Mouse (Mus musculus): ENCODE results near the gene Ccdc51. TPM values are rescaled to one million over a fixed set of nuclear protein-coding genes. Genes with fewer than 3 reads are reported as not detected.

Ccdc51 gene
- 9.1 TPM for total RNA-seq (2023)

DNA sequence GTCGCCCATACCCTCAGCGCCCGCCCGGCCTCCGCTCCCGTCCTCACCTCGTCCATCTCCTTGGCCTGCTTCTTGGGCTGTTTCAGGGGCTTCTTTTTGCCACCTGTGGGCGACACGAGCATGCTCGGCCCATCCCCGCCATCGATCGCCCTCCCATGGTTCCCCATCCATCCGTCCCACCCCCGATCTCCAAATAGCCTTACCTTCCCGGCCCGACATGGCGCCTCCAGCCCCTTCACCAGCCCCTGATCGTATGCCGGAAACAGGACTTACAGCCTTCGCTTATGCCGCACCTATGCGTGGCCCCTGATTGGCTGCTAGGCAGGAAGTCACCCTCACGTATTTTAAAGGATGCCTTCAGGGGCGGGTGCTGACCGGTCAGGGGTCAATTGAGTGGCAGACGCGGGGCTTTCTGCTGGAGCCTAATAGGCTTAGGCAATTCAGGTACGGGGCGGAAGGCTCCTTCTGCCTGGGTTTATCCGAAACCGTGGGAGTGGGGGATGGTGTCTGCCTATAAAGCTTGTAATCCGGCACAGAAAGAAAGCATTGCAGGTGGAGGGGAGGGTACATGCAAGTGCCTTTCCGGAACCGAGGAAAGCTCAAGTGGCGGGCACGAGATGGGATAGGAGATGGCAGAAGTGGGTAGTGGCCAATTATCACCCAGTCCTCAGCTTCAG is at the start of gene Ccdc51, which contains the start of gene Tma7:
Gene Ccdc51 (plus strand): TSS at position 370 of the 677 bp plus-strand sequence.
Gene Tma7 (minus strand): TSS at position 464 of the 677 bp plus-strand sequence.

DNA sequence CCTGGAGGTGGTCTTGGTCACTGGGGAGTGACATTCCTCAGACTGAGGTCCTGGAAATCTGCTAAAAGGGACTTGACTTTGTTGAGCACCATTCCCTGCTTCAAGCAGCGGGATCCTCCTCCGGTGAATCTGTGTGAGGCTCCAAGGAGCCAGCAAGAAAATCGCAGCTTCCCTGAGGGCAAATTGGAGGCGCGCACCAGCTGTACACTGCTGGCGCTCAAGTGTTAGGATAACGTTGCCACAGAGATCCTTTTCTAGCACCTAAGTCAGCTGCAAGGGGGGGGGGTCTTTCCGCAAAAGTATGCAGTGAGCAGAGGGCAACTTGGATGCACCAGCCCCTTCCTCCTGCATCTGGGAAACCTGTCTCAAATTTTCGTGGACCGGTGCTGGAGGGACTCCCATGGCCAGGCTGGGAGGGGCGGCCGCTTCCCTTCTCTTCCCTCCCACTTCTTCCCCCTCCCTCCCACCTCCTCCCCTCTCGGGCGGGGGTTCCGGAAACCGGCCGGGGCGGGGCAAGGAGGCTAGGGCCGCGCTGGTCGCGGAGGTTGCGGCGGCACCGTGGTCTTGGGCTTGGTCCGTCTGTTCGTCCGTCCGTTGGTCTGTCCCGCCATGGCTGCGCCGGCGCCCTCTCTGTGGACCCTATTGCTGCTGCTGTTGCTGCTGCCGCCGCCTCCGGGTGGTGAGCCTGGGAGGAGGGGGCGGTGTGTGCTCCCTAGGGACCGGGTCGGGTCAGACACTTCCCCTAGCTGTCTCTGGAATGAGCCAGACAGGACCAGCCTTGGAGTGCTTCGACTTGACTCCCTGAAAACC is 44.0 kb upstream of the Ccdc51 start, which contains the start of gene Shisa5:
Gene Shisa5 (plus strand): TSS at position 480 of the 810 bp plus-strand sequence.

DNA sequence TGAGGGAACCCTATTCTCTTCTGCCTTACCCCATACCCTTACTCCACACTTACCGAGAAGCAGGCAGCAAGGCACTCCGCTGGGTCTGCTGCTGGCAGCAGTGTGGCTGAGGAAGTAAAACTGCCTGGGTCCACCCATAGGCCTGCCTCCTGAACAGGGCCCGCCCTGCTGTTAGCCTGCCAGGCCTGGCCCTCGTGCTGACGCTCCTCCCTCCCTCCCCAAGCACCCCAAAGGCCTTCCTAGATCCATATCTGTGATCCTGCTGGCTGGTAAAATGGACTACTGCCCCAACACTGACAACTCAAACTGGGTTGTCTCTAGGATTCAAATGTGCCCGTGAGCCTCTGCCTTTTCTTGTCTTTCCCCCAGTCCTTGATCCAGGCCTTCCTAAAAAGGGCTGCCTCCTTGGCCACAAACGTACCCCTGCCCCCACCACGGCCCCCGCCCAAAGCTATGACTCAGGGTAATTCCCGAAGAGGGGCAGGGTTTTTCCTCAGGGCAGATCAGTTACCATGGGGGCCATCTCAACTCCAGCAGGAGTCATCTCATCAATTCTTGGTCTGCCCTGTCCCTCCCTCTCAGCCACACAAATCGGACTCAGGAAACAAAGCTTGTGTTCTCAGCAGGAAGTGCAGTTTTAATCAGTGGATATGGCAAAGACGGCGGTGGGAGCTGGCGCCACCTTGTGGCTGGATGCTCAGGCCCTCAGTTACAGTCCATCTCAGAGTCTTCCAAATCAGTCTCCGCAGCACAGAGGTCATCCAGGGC is 23.0 kb upstream of the Ccdc51 start, which contains the start of gene Trex1:
Gene Trex1 (minus strand): TSS at position 599 of the 768 bp plus-strand sequence.

DNA sequence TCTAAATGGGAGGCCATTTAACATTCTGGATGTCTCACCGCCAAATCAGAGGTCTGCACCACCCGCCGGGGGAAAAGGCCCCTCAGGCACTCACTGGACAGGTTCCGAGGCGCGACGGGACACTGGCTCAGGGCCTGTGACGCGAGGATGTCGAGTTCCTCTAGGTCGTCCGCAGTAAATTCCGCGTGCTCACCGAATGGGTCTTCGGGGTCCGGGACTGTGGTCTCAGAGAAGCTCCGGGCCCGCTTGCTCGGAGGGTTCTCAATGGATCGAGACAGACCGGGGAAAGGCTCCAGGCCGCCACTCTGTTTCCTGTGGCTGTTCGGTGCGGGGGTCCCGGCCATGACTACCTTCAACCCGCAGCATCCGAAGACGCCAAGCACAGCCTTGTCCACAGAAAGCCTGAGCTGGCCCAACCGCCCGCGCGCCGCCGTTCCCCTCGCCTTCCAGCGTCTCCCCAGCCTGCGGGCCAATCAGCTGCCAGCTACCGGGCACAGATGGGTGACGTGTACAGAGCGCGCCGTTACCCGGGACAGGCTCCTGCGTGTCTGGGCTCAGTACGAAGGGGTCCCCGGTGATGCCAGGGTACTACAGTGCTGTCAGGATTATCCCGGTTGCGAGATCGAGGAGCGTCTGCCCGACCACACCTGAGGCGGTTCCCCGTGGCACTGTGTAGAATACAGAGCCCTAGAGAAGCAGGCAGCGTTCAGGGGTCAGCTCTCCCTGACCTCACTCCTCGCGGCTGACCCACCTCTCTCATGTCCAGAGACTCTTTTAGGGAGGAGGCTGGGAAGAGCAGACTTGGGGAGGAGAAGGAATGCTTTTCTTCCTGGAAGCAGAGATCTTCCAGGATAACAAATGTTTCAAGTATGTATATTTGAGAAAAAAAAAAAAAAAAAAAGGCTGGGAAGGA is 8.4 kb upstream of the Ccdc51 start, which contains the start of gene Atrip:
Gene Atrip (minus strand): TSS at position 464 of the 913 bp plus-strand sequence.

DNA sequence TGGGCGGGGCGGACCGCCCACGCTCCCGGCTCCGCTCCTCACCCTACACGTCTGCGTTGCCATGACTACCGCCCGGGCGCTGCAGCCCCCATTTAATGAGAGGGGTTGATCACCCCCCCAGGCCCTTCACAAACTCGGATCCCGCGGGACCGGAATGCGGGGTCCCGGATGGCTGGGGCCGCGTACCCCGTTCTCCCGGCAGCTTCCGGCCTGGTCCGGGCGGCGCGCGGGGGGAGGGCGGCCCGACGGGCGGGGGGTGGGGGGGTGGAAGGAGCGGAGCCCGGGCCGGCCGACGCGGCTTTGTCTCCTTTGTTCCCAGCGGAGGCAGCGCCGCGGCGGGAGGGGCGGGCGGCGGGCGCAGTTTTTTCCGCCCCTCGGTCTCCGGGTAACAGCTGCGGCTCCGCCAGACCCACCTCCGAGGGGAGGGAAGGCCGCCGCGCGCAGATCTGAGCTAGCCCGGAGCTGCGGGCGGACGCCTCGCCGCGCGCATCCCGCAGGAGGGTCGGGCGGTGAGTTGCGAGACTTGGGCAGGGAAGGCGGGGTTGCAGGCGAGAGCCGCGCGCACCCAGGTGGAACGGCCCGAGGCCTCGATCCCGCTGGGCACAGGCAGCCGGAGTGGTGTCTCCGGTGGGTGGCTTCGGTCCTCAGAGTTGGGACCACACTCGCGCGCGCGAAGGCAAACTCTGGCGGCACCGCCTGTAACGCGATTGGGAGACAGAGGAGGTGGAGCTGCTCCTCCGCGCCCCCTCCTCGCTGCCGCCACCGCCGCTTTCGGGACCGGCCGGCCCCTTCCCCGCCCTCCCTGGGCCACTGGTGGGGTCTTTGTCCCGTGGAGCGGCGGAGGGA is 13.1 kb downstream of the Ccdc51 start, which contains the start of gene Plxnb1:
Gene Plxnb1 (plus strand): TSS at position 253 of the 846 bp plus-strand sequence.

Other genes with a start within 250 kb of the Ccdc51 start
- gene Slc26a6, start 229.2 kb upstream of the Ccdc51 start, total RNA-seq (2023) = 20.9 TPM
- 1.7 TPM for gene Tmem89, start 167.9 kb upstream of the Ccdc51 start, total RNA-seq (2023)
- gene Uqcrc1, start 145.9 kb upstream of the Ccdc51 start, total RNA-seq (2023) = 185 TPM
- gene Col7a1, start 128.9 kb upstream of the Ccdc51 start, total RNA-seq (2023) = 5.4 TPM
- gene Ucn2, start 96.5 kb upstream of the Ccdc51 start, total RNA-seq (2023) = not detected
- 14.8 TPM for gene Pfkfb4, start 90.7 kb upstream of the Ccdc51 start, total RNA-seq (2023)
- 2,826 TPM for gene Shisa5, start 43.9 kb upstream of the Ccdc51 start, total RNA-seq (2023)
- 25.8 TPM for gene Trex1, start 22.8 kb upstream of the Ccdc51 start, total RNA-seq (2023)
- 33.1 TPM for gene Atrip, start 8.4 kb upstream of the Ccdc51 start, total RNA-seq (2023)
- 309 TPM for gene Tma7, start 94 bp downstream of the Ccdc51 start, total RNA-seq (2023)
- gene Plxnb1, start 12.9 kb downstream of the Ccdc51 start, total RNA-seq (2023) = 3.3 TPM
- not detected for gene Fbxw21, start 79.5 kb downstream of the Ccdc51 start, total RNA-seq (2023)
- gene Fbxw13, start 113.5 kb downstream of the Ccdc51 start, total RNA-seq (2023) = not detected
- gene Fbxw20, start 152.3 kb downstream of the Ccdc51 start, total RNA-seq (2023) = not detected
- not detected for gene Fbxw14, start 205.2 kb downstream of the Ccdc51 start, total RNA-seq (2023)

All from CD4-positive naive resting alpha-beta T cell, adult 57 days (primary cell).